Mouse (Mus musculus): ENCODE measurements around the gene Gda. TPM values are rescaled to one million over a fixed set of nuclear protein-coding genes. Genes with fewer than 3 reads are reported as not detected.

Gda gene
- polyA plus RNA-seq, 1 experiment from 2014 or later, result 0.16 TPM

GRCm38 (mm10) chr19:21432879-21433278, 40.4 kb downstream of the Gda start:
- Histone ChIP-seq H3K27me3 (ENCODE audit: insufficient read depth, poor library complexity, severe bottlenecking) (no peaks in the 10 kb centered on the region), H3K9me3 (no peaks in the 10 kb centered on the region), H3K36me3 (no peaks in the 10 kb centered on the region), H3K4me1 (no peaks in the 10 kb centered on the region), H3K4me3 (no peak overlapping the region), H3K27ac (no peak overlapping the region)
- 76% methylated on average over 2 of the region's 2 CpGs for WGBS
- no peak for DNase-seq (ENCODE audit: low spot score)

DNA sequence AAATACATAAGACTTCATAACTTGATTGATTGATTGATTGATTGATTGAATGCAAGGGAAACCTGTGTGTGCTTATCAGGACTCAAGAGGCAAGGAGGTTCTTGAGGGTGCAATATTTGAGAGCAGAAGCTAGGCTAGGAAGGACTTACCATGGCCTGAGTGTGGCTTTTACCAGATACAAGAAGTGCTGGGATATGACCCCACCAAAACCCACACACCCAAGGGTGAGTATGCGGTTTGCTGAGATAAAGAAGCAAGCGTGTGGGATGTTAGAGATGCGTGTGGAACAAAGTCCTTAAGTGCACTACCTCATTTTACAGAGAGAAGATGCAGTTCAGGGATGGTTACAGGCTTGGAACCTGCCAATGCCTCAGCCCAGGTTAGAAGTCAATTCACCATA, 41.0 kb downstream of the Gda start:
- no peaks in the 10 kb centered on the region for H3K9me3 ChIP-seq
- no peak overlapping the region for H3K27ac ChIP-seq
- H3K27me3 ChIP-seq (ENCODE audit: insufficient read depth, poor library complexity, severe bottlenecking), result no peaks in the 10 kb centered on the region
- H3K36me3 ChIP-seq, result no peaks in the 10 kb centered on the region
- no peak overlapping the region for H3K4me3 ChIP-seq
- 87% methylated on average over 3 of the region's 3 CpGs for WGBS
- no peak for DNase-seq (ENCODE audit: low spot score)
- no peaks in the 10 kb centered on the region for H3K4me1 ChIP-seq

- Histone ChIP-seq H3K27me3 (ENCODE audit: insufficient read depth, poor library complexity, severe bottlenecking) (no peaks in the 10 kb centered on the region), H3K36me3 (no peaks in the 10 kb centered on the region), H3K9me3 (no peaks in the 10 kb centered on the region), H3K4me1 (no peaks in the 10 kb centered on the region), H3K4me3 (no peak overlapping the region), H3K27ac (no peak overlapping the region)
- WGBS, result 84% methylated on average over 4 of the region's 4 CpGs
- DNase-seq (ENCODE audit: low spot score), result no peak
Observed at GRCm38 (mm10) chr19:21425391-21425790, 47.9 kb downstream of the Gda start.

DNA sequence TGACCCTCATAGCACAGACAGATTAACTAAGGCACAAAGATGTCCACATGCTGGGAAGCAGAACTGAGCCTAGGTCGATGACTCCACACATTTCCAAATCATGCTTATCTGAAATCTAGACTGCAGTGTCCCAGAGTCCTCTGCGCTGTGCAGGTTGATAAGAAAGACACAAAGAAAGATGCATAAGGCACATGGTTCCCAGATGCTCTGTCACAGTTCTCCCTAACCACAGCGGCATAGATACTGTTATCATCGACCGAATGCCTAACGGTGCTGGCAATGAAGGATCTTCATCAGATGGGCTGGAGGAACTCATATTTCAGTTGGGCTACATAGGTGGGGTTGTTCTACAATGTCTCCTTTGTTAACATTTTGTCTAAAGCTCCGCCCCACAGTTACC, 49.5 kb downstream of the Gda start:
- Histone ChIP-seq H3K4me1 (no peaks in the 10 kb centered on the region), H3K27me3 (ENCODE audit: insufficient read depth, poor library complexity, severe bottlenecking) (no peaks in the 10 kb centered on the region), H3K9me3 (no peaks in the 10 kb centered on the region), H3K27ac (no peak overlapping the region), H3K4me3 (no peak overlapping the region), H3K36me3 (no peaks in the 10 kb centered on the region)
- no peak for DNase-seq (ENCODE audit: low spot score)
- WGBS, result 78% methylated on average over 7 of the region's 7 CpGs

DNA sequence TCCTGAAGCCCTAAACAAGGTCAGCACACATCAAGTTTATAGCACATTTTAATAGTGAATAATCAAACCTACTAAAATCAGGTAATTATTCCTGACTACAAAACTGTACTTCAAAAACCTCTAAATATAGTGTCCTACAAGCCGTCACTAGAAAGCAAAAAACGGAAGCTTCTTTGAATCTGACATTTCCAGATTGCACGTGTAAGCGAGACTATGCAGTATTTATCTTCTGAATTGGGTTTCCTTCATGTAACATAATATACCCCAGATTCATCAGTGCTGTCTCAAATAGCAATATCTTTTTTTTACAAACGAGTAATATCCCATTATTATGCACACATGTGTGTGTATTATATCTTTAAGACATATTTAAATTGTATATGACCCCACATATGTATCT, 54.8 kb downstream of the Gda start:
- no peaks in the 10 kb centered on the region for H3K27me3 ChIP-seq (ENCODE audit: insufficient read depth, poor library complexity, severe bottlenecking)
- no peaks in the 10 kb centered on the region for H3K4me1 ChIP-seq
- no peaks in the 10 kb centered on the region for H3K36me3 ChIP-seq
- no peak for DNase-seq (ENCODE audit: low spot score)
- WGBS, result 86% methylated on average over 5 of the region's 5 CpGs
- H3K4me3 ChIP-seq, result no peak overlapping the region
- H3K9me3 ChIP-seq, result no peaks in the 10 kb centered on the region
- H3K27ac ChIP-seq, result no peak overlapping the region

GRCm38 (mm10) chr19:21415377-21415776, 57.9 kb downstream of the Gda start:
- Histone ChIP-seq H3K4me3 (no peak overlapping the region), H3K9me3 (no peaks in the 10 kb centered on the region), H3K36me3 (no peaks in the 10 kb centered on the region), H3K27me3 (ENCODE audit: insufficient read depth, poor library complexity, severe bottlenecking) (no peaks in the 10 kb centered on the region), H3K4me1 (no peaks in the 10 kb centered on the region), H3K27ac (no peak overlapping the region)
- no peak for DNase-seq (ENCODE audit: low spot score)
- 75% methylated on average over 3 of the region's 3 CpGs for WGBS

DNA sequence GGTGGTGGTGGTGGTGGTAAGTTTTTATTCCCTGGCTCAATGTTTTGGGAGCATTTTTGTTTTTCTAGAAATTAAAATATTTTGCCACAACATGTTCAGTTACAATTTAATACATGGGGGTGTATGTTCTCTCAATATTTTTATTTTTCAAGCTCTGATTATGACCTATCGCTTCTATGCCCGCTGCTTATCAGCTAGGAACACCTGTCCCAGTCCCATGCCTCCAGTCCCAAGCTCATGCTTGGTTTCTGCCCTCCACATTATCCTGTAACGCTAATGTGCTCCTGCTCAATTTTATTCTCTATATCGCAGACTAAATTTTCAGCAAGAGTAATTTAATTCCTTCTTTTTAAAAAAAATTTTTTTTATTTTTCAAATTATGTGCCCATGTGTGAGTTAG, 64.1 kb downstream of the Gda start:
- Histone ChIP-seq H3K36me3 (no peaks in the 10 kb centered on the region), H3K27me3 (ENCODE audit: insufficient read depth, poor library complexity, severe bottlenecking) (no peaks in the 10 kb centered on the region), H3K4me1 (no peaks in the 10 kb centered on the region), H3K27ac (no peak overlapping the region), H3K9me3 (no peaks in the 10 kb centered on the region), H3K4me3 (no peak overlapping the region)
- 90% methylated on average over 4 of the region's 4 CpGs for WGBS
- no peak for DNase-seq (ENCODE audit: low spot score)

DNA sequence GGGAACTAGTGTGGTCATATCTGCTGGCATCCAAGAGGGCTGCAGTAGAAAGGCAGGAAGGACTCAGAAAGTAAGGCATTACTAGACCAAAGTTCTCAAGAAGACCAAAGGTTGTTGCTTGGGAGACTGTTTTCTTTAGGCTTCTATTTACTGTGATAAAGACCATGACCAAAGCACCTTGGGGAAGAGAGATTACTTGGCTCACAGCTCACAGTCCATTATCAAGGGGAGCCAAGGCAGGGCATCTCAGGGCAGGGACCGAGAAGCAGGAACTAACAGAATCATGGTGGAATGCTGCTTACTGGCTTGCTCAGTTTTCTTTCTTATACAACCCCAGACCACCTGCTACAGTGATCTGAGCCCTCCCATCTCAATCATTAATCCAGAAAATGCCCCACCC, 65.9 kb downstream of the Gda start:
- no peak overlapping the region for H3K27ac ChIP-seq
- H3K4me3 ChIP-seq, result no peak overlapping the region
- H3K36me3 ChIP-seq, result no peaks in the 10 kb centered on the region
- no peaks in the 10 kb centered on the region for H3K9me3 ChIP-seq
- 79% methylated on average over 1 of the region's 1 CpGs for WGBS
- no peak for DNase-seq (ENCODE audit: low spot score)
- no peaks in the 10 kb centered on the region for H3K27me3 ChIP-seq (ENCODE audit: insufficient read depth, poor library complexity, severe bottlenecking)
- H3K4me1 ChIP-seq, result no peaks in the 10 kb centered on the region

DNA sequence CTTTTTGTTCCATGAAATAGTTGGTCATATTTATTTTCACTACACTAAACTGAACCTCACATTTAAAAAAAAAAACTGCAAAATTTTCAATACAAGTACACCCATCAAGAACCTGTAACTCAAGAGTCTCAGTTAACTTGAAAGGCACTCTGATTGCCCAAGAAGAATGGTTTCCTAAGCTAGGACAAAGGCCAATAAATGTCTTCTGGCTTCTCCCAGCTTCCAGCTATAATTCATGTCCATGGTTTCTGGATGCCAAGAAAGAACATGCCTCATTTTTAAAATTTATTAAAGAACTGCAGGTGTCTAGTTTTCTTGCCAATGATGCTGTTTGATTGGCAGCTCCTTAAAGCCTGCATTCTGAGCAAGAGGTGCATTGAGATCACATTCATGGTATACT, 75.3 kb downstream of the Gda start:
- Histone ChIP-seq H3K27me3 (ENCODE audit: insufficient read depth, poor library complexity, severe bottlenecking) (no peaks in the 10 kb centered on the region), H3K9me3 (no peaks in the 10 kb centered on the region), H3K36me3 (no peaks in the 10 kb centered on the region), H3K4me3 (no peak overlapping the region), H3K27ac (no peak overlapping the region), H3K4me1 (no peaks in the 10 kb centered on the region)
- no peak for DNase-seq (ENCODE audit: low spot score)

- Histone ChIP-seq H3K9me3 (no peaks in the 10 kb centered on the region), H3K27ac (no peak overlapping the region), H3K4me3 (no peak overlapping the region), H3K4me1 (no peaks in the 10 kb centered on the region), H3K36me3 (no peaks in the 10 kb centered on the region), H3K27me3 (ENCODE audit: insufficient read depth, poor library complexity, severe bottlenecking) (no peaks in the 10 kb centered on the region)
- DNase-seq (ENCODE audit: low spot score), result no peak
- 85% methylated on average over 7 of the region's 7 CpGs for WGBS
Observed at GRCm38 (mm10) chr19:21396364-21396763, 76.9 kb downstream of the Gda start.

GRCm38 (mm10) chr19:21390904-21391303, 82.3 kb downstream of the Gda start:
- WGBS, result 83% methylated on average over 7 of the region's 7 CpGs
- no peak for DNase-seq (ENCODE audit: low spot score)
- Histone ChIP-seq H3K4me3 (no peak overlapping the region), H3K4me1 (no peaks in the 10 kb centered on the region), H3K9me3 (no peaks in the 10 kb centered on the region), H3K27me3 (ENCODE audit: insufficient read depth, poor library complexity, severe bottlenecking) (no peaks in the 10 kb centered on the region), H3K36me3 (no peaks in the 10 kb centered on the region), H3K27ac (no peak overlapping the region)

DNA sequence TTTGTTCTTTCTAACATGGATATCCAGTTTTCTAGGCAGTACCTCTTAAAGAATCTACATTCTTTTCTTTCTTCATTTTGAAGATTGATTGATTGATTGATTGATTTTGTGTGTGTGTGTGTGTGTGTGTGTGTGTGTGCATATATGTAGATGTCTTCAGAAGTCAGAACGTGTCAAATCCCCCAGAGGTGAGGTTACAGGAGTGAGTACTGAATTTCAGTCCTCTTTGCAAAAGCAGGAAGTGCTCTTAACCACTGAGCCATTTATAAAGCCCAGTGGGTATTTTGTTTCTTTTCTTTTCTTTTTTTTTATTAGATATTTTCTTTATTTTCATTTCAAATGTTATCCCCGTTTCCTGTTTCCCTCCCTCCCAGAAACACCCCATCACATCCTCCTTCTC, 86.4 kb downstream of the Gda start:
- H3K4me3 ChIP-seq, result no peak overlapping the region
- H3K9me3 ChIP-seq, result no peaks in the 10 kb centered on the region
- H3K36me3 ChIP-seq, result no peaks in the 10 kb centered on the region
- whole genome bisulfite sequencing, result 53% methylated on average over 2 of the region's 2 CpGs
- no peak for DNase-seq (ENCODE audit: low spot score)
- H3K27me3 ChIP-seq (ENCODE audit: insufficient read depth, poor library complexity, severe bottlenecking), result no peaks in the 10 kb centered on the region
- H3K27ac ChIP-seq, result no peak overlapping the region
- H3K4me1 ChIP-seq, result no peaks in the 10 kb centered on the region

GRCm38 (mm10) chr19:21384231-21384630, 89.0 kb downstream of the Gda start:
- WGBS, result 85% methylated on average over 3 of the region's 3 CpGs
- H3K36me3 ChIP-seq, result no peaks in the 10 kb centered on the region
- no peaks in the 10 kb centered on the region for H3K9me3 ChIP-seq
- H3K4me3 ChIP-seq, result no peak overlapping the region
- H3K27me3 ChIP-seq (ENCODE audit: insufficient read depth, poor library complexity, severe bottlenecking), result no peaks in the 10 kb centered on the region
- H3K4me1 ChIP-seq, result no peaks in the 10 kb centered on the region
- no peak overlapping the region for H3K27ac ChIP-seq
- DNase-seq (ENCODE audit: low spot score), result no peak

GRCm38 (mm10) chr19:21383491-21384226, 89.6 kb downstream of the Gda start:
- Histone ChIP-seq H3K27ac (no peak overlapping the region), H3K27me3 (ENCODE audit: insufficient read depth, poor library complexity, severe bottlenecking) (no peaks in the 10 kb centered on the region), H3K4me1 (no peaks in the 10 kb centered on the region), H3K4me3 (no peak overlapping the region), H3K36me3 (no peaks in the 10 kb centered on the region), H3K9me3 (no peaks in the 10 kb centered on the region)
- no peak for DNase-seq (ENCODE audit: low spot score)
- WGBS, result 79% methylated on average over 6 of the region's 6 CpGs
